Mouse (Mus musculus) gastrocnemius, postnatal 25 days (tissue): ENCODE measurements around the gene Jak2. TPM values are rescaled to one million over a fixed set of nuclear protein-coding genes. Genes with fewer than 3 reads are reported as not detected.
A peak's percentile ranks its signal among the peaks of the same experiment; 100 is the strongest.

Source experiments
- DNase-seq: peaks from one replicate; pipeline ENCODE4 v3.0.0; 2022
- long read RNA-seq, 2 experiments: library from polyadenylated mRNA; stranded (forward); transcript quantifications; one replicate each; pipeline ENCODE4 v2.0.0; 2021
- total RNA-seq, 2 experiments: library from RNA; stranded (reverse); gene quantifications; 1 replicate in 1 of 2; 2 replicates in 1 of 2; pipeline ENCODE4 v1.2.3; 2021

Gene Jak2
- total RNA-seq = 10 to 100 TPM; 21.5 to 24.7 TPM
- long read RNA-seq, experiment 1, full-length matches to known transcripts = 6 of 10 reads
- long read RNA-seq, experiment 1, partial matches to known transcripts = 4 of 10 reads
- long read RNA-seq, experiment 1, other reads (novel, unspliced or antisense) = 0 of 10 reads
- long read RNA-seq, experiment 2, full-length matches to known transcripts = 7 of 13 reads
- long read RNA-seq, experiment 2, partial matches to known transcripts = 3 of 13 reads
- long read RNA-seq, experiment 2, other reads (novel, unspliced or antisense) = 3 of 13 reads

GRCm38 (mm10) chr19:29251191-29251957 is at the start of gene Jak2:
Jak2 (plus strand) TSS chr19:29251828.
- DNase-seq = peak; percentile 96

- no peak for DNase-seq
These were observed 48.3 kb upstream of the Jak2 start for GRCm38 (mm10) chr19:29203337-29203736.

GRCm38 (mm10) chr19:29204583-29204982 is 47.0 kb upstream of the Jak2 start:
- DNase-seq = no peak

- DNase-seq = no peak
These were observed 46.4 kb upstream of the Jak2 start for GRCm38 (mm10) chr19:29205267-29205666.

GRCm38 (mm10) chr19:29209898-29210297 is 41.7 kb upstream of the Jak2 start:
- no peak for DNase-seq

- no peak for DNase-seq
These were observed 41.3 kb upstream of the Jak2 start for GRCm38 (mm10) chr19:29210319-29210718.

GRCm38 (mm10) chr19:29215811-29216509 is 35.7 kb upstream of the Jak2 start:
- no peak for DNase-seq

GRCm38 (mm10) chr19:29221867-29222266 is 29.8 kb upstream of the Jak2 start:
- DNase-seq = no peak

GRCm38 (mm10) chr19:29224968-29225367 is 26.7 kb upstream of the Jak2 start:
- no peak for DNase-seq

GRCm38 (mm10) chr19:29226996-29227395 is 24.6 kb upstream of the Jak2 start:
- no peak for DNase-seq

- no peak for DNase-seq
These were observed 23.6 kb upstream of the Jak2 start for GRCm38 (mm10) chr19:29227941-29228590.

GRCm38 (mm10) chr19:29228989-29229388 is 22.6 kb upstream of the Jak2 start:
- DNase-seq = no peak

GRCm38 (mm10) chr19:29232738-29233137 is 18.9 kb upstream of the Jak2 start:
- DNase-seq = no peak

- DNase-seq = no peak
These were observed 14.8 kb upstream of the Jak2 start for GRCm38 (mm10) chr19:29236658-29237385.

GRCm38 (mm10) chr19:29238171-29238570 is 13.5 kb upstream of the Jak2 start:
- no peak for DNase-seq

GRCm38 (mm10) chr19:29239513-29240235 is 12.0 kb upstream of the Jak2 start:
- DNase-seq = no peak

GRCm38 (mm10) chr19:29240676-29241075 is 11.0 kb upstream of the Jak2 start:
- no peak for DNase-seq

- no peak for DNase-seq
These were observed 10.0 kb upstream of the Jak2 start for GRCm38 (mm10) chr19:29241581-29241980.

GRCm38 (mm10) chr19:29249933-29250332 is 1.7 kb upstream of the Jak2 start:
- no peak for DNase-seq

GRCm38 (mm10) chr19:29251958-29252801 is 552 bp downstream of the Jak2 start:
- DNase-seq = peak; percentile 19
